Mouse (Mus musculus) stomach, embryonic 16.5 days (tissue): ENCODE measurements around the gene Il11ra2. TPM values are rescaled to one million over a fixed set of nuclear protein-coding genes. Genes with fewer than 3 reads are reported as not detected.

Experiments
- polyA plus RNA-seq: library from polyadenylated mRNA; unstranded; fragments of >200 nt; fragmentation: Nextera tagmentation; extraction: Ambion mirVana; gene quantifications from 2 replicates; pipeline ENCODE4 v1.2.1, GENCODE M21; 2015

The Il11ra2 gene
- polyA plus RNA-seq, 1 experiment from 2014 or later, result not detected

Other genes with a start within 250 kb of the Il11ra2 start
- gene Gm21586, start 222.5 kb downstream of the Il11ra2 start, polyA plus RNA-seq, result not detected in 2 replicates
- gene Gm2163, start 195.1 kb downstream of the Il11ra2 start, polyA plus RNA-seq, result 0.06 and 0.10 TPM in 2 replicates
- not detected in 2 replicates for gene Fam205a2, start 133.7 kb downstream of the Il11ra2 start, polyA plus RNA-seq
- gene Gm10591, start 49.7 kb downstream of the Il11ra2 start, polyA plus RNA-seq, result not detected in 2 replicates
- gene Gm2564, start 32.2 kb downstream of the Il11ra2 start, polyA plus RNA-seq, result 0.44 and 0.46 TPM in 2 replicates
- not detected in 2 replicates for gene Ccl27b, start 6.6 kb downstream of the Il11ra2 start, polyA plus RNA-seq
- 0.23 TPM in 1 of 2 replicates, not detected in the other for gene 4930578G10Rik, start 73.7 kb upstream of the Il11ra2 start, polyA plus RNA-seq
- not detected in 2 replicates for gene Ccl19, start 94.7 kb upstream of the Il11ra2 start, polyA plus RNA-seq
- 36.3 and 43.0 TPM in 2 replicates for gene Ccl21a, start 112.1 kb upstream of the Il11ra2 start, polyA plus RNA-seq
- 0.04 TPM in 1 of 2 replicates, not detected in the other for gene Fam205a1, start 192.0 kb upstream of the Il11ra2 start, polyA plus RNA-seq
- gene Gm12394, start 194.9 kb upstream of the Il11ra2 start, polyA plus RNA-seq, result 0.07 and 0.15 TPM in 2 replicates
- gene Fam205c, start 212.3 kb upstream of the Il11ra2 start, polyA plus RNA-seq, result 0.46 and 0.52 TPM in 2 replicates